Mouse (Mus musculus) lung, adult 2 months (tissue): ENCODE results near the gene Uhrf1. TPM values are rescaled to one million over a fixed set of nuclear protein-coding genes. Genes with fewer than 3 reads are reported as not detected.
A peak's percentile ranks its signal among the peaks of the same experiment; 100 is the strongest.

Source experiments
- DNase-seq: peaks from one replicate; pipeline ENCODE4 v3.0.0; 2022
- H3K4me1 ChIP-seq: fragments of 200-500 bp; 2 replicates; pipeline ENCODE4 v1.6.1; 2011; ENCODE audit warnings: low read length; ENCODE audit not compliant: control insufficient read depth, insufficient read depth
- H3K4me3 ChIP-seq: fragments of 200-500 bp; replicated peaks from 2 replicates; pipeline ENCODE3; 2011; ENCODE audit warnings: low read depth, mild to moderate bottlenecking, control low read depth, low read length; ENCODE audit errors: extremely low read depth
- CTCF ChIP-seq: fragments of 200-500 bp; IDR thresholded peaks from 2 replicates; pipeline ENCODE4 v1.5.1; 2011; ENCODE audit warnings: mild to moderate bottlenecking, low read length, control low read depth; ENCODE audit not compliant: insufficient read depth
- POLR2A ChIP-seq: fragments of 200-500 bp; IDR thresholded peaks from 2 replicates; pipeline ENCODE4 v1.6.1; 2011; ENCODE audit warnings: low read depth, mild to moderate bottlenecking, control low read depth, low read length, borderline replicate concordance; ENCODE audit errors: extremely low read depth
- WGBS: fragments of 180-500 bp; shearing (Covaris S2); methylation state at CpG from one replicate; pipeline ENCODE4 v1.1.7; 2018; 5-methylcytosine and 5-hydroxymethylcytosine counted together
- polyA plus RNA-seq: library from polyadenylated mRNA; depleted of rRNA; stranded (reverse); fragments of >200 nt; gene quantifications from 2 replicates; pipeline ENCODE4 v1.2.3, GENCODE M21; 2012

Uhrf1 gene
- polyA plus RNA-seq, 1 experiment = 3.2 TPM

DNA sequence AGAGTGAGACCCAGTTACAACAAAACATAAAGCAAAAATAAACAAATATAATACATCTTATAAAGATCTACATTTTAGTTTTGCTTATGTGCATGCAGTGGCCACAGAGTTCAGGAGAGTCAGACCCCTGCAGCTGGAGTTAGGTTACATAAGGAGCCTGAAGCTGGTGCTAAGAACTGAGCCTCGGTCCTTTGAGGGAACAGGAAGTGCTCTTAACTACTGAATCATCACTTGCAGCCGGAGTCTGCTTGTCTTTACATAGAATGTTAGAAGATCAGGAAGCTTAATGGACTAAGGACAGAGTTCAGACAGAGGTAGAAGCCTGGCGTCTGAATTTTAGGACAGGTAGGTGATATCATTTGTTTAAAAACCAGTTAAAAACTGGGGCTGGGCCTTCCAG, 14.3 kb upstream of the Uhrf1 start:
- H3K4me1 ChIP-seq = peaks cover 6% of the 10 kb centered on the region
- peak overlapping the region; percentile 61 for H3K4me3 ChIP-seq
- WGBS = 20% methylated on average over 3 of the region's 3 CpGs
- TF ChIP-seq POLR2A (no peak), CTCF (no peak)
- DNase-seq = no peak

DNA sequence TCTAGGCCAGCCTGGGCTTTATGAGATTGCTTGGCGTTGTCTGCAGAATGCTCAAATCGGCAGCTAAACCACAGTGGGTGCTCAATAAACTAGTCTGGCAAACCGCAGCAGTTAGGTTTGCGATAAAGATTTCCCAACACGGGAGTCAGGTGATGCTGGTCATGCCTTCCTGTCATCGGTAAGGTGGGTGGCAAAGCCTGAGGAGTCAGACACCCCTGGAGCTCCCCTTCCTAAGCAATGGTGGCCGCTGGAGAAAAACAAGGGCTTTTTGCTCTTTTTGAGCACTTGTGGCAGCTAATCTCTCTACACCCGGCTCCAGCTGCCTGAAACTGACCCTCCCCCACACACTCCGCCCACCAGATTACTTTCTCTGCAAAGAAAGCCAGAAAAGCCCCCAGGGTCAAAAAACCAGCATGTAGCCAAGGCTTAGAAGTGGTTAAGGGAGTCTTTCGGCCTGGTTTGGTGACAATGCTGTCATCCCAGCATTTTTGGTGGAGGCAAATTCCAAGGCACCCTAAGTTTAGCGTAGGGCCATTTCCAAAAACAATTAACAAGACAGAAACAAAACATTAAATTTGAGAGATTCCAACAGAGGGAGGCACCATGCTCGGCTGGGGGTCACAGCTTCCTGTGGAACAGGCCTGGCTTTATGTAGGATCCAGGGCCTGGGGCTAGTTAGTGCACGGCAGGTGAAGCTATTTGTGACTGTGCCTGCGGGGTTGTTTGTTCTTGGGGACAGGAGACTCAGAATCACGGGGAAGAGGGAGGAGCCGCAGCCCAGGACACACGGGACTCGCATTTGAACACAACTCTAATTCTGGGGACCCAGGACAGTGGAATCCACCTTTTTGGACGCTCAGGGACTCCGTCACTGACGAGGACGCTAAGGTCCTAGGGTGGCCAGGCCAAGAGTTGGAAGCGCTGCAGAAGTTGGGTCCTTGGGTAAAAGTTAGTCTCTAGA, 13.5 kb upstream of the Uhrf1 start:
- 10% methylated on average over 23 of the region's 23 CpGs for WGBS
- peak overlapping the region; percentile 61 for H3K4me3 ChIP-seq
- DNase-seq = peak; percentile 69
- H3K4me1 ChIP-seq = peaks cover 6% of the 10 kb centered on the region
- TF ChIP-seq CTCF = no peak
- peak; percentile 27; the same call in 1 of the 2 replicates for TF ChIP-seq POLR2A

DNA sequence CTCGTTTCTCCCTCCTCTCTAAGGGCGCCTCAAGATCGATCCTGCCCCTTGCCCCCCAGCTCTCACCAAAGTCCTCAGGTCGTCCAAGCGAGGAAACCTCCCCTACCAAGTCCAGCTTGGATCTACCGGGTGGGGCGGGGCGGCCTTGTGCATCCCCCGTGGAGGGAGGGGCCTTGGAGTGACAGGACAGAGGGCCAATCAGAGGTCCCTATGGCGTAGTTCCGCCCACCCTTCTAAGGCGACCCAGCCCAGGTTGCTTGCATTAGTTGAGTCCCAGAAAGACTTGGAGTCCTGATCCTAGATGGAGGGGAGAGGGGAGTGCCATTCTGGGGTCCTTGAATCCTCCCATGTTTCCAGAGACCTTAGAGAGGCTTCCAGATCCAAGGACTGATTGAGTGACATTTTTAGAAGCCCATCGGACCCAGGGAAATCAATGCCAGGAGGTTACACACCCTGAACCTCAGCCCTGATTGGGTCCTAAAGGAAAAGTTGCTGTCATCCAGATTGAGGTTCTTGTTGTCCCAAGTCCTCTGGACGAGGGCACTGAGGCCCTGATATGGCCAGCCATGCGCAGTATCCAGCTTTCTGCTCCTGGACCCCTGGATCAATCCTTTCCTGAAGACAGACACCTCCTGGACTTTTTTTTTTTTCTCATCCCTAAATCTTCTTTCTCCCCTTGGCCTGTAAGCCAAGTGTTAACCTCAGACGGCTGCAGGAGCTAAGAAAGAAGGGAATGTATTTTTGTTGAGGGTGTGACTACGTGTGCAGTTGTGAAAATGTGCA, 12.5 kb upstream of the Uhrf1 start:
- peaks cover 6% of the 10 kb centered on the region for H3K4me1 ChIP-seq
- TF ChIP-seq POLR2A = peak; percentile 85; the same call in 1 of the 2 replicates
- no peak for TF ChIP-seq CTCF
- DNase-seq = peak; percentile 100
- WGBS = 3% methylated on average over 17 of the region's 17 CpGs
- H3K4me3 ChIP-seq = peak overlapping the region; percentile 61

DNA sequence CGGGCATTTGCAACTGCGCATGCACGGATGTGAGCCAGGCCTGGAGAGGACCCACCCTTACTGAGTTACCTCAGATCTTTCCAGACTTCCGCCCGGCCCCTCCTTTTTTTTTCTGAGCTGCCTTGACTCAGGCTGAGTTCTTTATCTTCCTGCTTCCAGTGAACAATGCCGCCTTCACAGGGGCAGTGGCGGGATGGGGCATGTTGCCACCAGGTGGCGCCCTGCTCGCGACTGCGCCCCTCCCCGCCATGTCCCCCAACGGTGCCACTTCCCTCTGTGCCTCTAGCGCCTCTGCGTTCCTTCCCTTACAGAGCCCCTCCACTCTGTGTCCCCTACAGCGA, 12.0 kb upstream of the Uhrf1 start:
- peak; percentile 87 for DNase-seq
- WGBS = 1% methylated on average over 16 of the region's 16 CpGs
- TF ChIP-seq CTCF = peak; percentile 78
- TF ChIP-seq POLR2A = peak; percentile 45; the same call in 1 of the 2 replicates
- Histone ChIP-seq H3K4me1 (peaks cover 6% of the 10 kb centered on the region), H3K4me3 (peak overlapping the region; percentile 52)

DNA sequence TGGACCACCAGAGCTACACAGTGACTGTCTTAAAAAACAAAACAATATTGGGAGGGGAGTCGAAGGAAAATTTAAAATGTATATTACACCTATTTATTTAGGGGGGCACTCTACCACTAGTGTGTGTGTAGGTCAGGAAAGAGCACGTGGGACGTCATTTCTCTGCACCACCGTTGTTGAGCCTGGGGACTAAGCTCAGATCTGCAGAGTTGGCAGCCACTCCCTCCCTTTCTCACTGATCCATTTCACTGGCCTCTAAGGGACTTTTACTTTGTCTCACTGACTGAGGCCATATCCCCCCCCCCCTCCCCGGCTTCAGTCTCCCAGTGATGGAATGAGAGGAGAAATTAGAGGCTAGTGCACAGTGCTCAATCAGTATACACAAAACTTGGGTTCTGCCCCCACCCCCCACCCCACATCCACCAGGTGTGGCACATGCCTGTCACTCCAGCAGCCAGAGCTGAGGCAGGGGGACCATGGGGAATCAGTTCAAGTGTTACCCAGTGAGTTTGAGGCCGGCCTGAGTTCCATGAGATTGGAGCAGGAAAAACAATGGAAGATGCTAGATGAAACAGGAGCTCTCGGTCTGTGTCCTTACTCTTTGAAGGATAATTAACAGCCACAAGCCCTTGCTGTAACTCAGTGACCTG, 11.2 kb upstream of the Uhrf1 start:
- WGBS = 82% methylated on average over 7 of the region's 7 CpGs
- no peak for DNase-seq
- TF ChIP-seq POLR2A = no peak
- no peak for TF ChIP-seq CTCF
- Histone ChIP-seq H3K4me3 (no peak overlapping the region), H3K4me1 (peaks cover 6% of the 10 kb centered on the region)

DNA sequence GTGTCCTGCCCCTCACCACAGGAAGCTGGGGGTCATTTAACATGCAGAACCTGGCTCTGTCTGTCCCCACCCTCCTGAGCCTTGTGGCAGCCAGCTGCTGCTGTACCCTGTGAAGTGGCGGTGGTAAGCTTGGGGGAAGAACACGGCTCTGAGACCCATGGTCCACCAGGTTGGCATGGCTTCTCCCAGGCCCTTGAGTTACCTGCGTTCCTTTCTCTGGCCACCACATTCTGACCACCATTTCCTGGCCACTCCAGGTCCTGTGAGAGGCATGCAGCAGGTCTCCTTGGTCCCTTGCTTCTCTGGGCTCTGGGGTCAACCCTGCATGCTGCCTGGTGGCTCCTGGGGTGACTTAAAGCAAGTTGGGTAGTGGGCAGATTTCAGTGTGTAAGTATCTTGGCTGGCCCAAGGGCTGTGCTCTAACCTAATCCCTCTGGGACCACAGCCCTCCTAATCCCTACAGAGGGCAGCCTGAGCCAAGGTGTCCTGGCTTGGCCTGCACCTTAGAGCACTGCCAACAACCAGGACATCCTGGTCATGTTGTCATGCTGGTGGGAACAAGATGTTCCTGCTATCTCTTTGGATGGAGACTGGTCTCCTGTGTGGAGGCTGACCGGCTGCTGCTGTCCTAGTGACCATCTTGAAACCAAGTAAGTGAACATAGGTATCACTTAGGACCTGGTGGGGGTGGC, 10.4 kb upstream of the Uhrf1 start, which contains the start of gene Plin3:
Gene Plin3 (minus strand): TSS at position 343 of the 692 bp plus-strand sequence.
- no peak for DNase-seq
- H3K4me3 ChIP-seq = no peak within 1 kb of the TSS
- H3K4me1 ChIP-seq = peaks cover 4% of the 10 kb centered on the region
- 78% methylated on average over 4 of the region's 4 CpGs for WGBS
- TF ChIP-seq CTCF (no peak), POLR2A (no peak)

DNA sequence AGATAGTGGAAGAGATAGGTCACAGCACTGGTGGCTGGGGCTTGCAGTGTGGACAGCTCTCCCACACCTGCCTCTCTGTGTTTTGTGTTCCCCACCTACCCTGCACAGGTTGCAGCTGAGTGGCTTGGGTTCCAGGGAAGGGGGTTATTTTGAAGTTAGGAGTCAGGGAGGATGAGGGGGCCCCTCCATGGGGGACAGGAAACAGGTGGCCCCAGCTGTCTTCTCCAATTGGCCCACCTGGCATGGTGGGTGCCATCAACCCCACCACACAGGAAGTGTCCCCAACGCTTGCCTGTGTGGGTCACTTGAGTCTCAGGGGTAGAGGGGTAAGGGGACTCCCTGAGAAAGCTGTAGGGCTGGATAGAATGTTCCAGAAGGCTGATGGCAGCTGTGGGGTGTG, 9.8 kb upstream of the Uhrf1 start:
- DNase-seq = no peak
- no peak overlapping the region for H3K4me3 ChIP-seq
- 68% methylated on average over 1 of the region's 1 CpGs for WGBS
- peaks cover 3% of the 10 kb centered on the region for H3K4me1 ChIP-seq
- TF ChIP-seq CTCF (no peak), POLR2A (no peak)

DNA sequence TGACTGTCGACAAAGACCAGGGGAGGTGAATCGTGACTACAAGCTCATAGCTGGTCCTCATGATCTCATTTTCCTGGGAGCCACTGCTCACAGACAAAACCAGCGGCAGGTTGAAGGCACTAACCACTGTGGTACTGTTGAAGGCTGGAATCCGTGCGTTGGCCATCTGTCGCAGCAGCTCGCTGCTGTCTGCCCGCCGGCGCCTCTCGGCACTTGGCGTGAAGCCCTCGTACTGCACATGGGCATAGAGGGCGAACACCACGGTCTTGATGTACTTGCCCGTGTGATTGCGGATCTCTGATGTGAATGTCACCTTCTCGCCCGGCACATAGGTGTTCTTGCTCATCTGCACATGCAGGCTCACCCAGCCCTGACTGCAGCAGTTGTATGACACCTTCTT, 8.9 kb upstream of the Uhrf1 start:
- no peak for TF ChIP-seq CTCF
- no peak for DNase-seq
- Histone ChIP-seq H3K4me1 (peaks cover 3% of the 10 kb centered on the region), H3K4me3 (no peak overlapping the region)
- WGBS = 89% methylated on average over 19 of the region's 19 CpGs

DNA sequence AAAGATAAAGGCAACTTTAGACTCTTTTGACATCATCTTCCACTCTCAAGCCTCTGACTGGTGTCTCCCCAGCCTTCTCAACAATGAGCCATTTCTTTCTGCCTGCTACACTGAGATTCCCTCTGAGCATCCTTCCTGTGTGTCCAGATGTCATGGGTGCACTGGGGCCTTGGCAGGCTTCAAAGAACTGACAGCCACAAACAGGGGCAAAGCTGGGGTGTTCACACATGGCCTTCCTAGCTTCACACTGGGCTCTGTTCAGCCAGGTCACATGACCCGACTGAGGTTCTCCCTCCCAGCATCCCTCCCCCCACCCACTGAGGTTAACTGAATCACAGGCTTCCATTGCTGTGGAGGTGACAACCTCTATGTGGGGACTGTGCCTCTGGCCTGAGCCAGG, 6.9 kb upstream of the Uhrf1 start:
- no peak for DNase-seq
- TF ChIP-seq POLR2A (no peak), CTCF (no peak)
- H3K4me3 ChIP-seq = no peak overlapping the region
- peaks cover 3% of the 10 kb centered on the region for H3K4me1 ChIP-seq
- WGBS = 77% methylated on average over 1 of the region's 1 CpGs
